Mouse (Mus musculus) stomach, embryonic 16.5 days (tissue): ENCODE measurements around the gene Gpr146. TPM values are rescaled to one million over a fixed set of nuclear protein-coding genes. Genes with fewer than 3 reads are reported as not detected.
A peak's percentile ranks its signal among the peaks of the same experiment; 100 is the strongest.

Experiments
- ATAC-seq: fragments of 200-750 bp; cut with Nextera tagmentation; 2 replicates; pipeline ENCODE4 v1.8.0; 2017; ENCODE audit warnings: moderate number of reproducible peaks, moderate TSS enrichment; ENCODE audit not compliant: insufficient read depth, low FRiP score
- H3K27ac ChIP-seq: fragments of 300-500 bp; sonication (generic); 2 replicates; pipeline ENCODE4 v1.5.1; 2014; ENCODE audit warnings: low read length
- H3K27me3 ChIP-seq: fragments of 300-500 bp; sonication (generic); 2 replicates; pipeline ENCODE4 v1.6.1; 2014; ENCODE audit warnings: low read length, control low read depth, mixed read lengths; ENCODE audit not compliant: control insufficient read depth, insufficient read depth
- H3K36me3 ChIP-seq: fragments of 300-500 bp; sonication (generic); 2 replicates; pipeline ENCODE4 v1.6.1; 2014; ENCODE audit warnings: low read length; ENCODE audit not compliant: control insufficient read depth, insufficient read depth
- H3K4me1 ChIP-seq: fragments of 300-500 bp; sonication (generic); 2 replicates; pipeline ENCODE4 v1.6.1; 2014; ENCODE audit warnings: low read length, control low read depth, mixed read lengths; ENCODE audit not compliant: control insufficient read depth, insufficient read depth
- H3K4me2 ChIP-seq: fragments of 300-500 bp; sonication (generic); 2 replicates; pipeline ENCODE4 v1.6.1; 2014; ENCODE audit warnings: low read depth, low read length, mixed read lengths
- H3K4me3 ChIP-seq: fragments of 300-500 bp; sonication (generic); replicated peaks from 2 replicates; pipeline ENCODE4 v1.5.1; 2014; ENCODE audit warnings: mild to moderate bottlenecking, low read length
- H3K9ac ChIP-seq: fragments of 300-500 bp; sonication (generic); 2 replicates; pipeline ENCODE4 v1.6.1; 2014; ENCODE audit warnings: low read length
- H3K9me3 ChIP-seq: fragments of 300-500 bp; sonication (generic); replicated peaks from 2 replicates; pipeline ENCODE4 v1.6.1; 2016; ENCODE audit warnings: low read length, control low read depth; ENCODE audit not compliant: control insufficient read depth
- WGBS: fragments of 180-500 bp; shearing (Covaris S2); extraction: QIAGEN DNeasy Blood & Tissue Kit; methylation state at CpG from one replicate; pipeline ENCODE4 v1.1.7; 2014; 5-methylcytosine and 5-hydroxymethylcytosine counted together
- polyA plus RNA-seq: library from polyadenylated mRNA; unstranded; fragments of >200 nt; fragmentation: Nextera tagmentation; extraction: Ambion mirVana; gene quantifications from 2 replicates; pipeline ENCODE4 v1.2.1, GENCODE M21; 2015

Gpr146 gene
- polyA plus RNA-seq, 1 experiment from 2014 or later = 4.2 TPM

GRCm38 (mm10) chr5:139403692-139404260 lies 26.3 kb downstream of the Gpr146 start:
- no peaks in the 10 kb centered on the region for H3K9me3 ChIP-seq
- H3K4me3 ChIP-seq = no peak overlapping the region
- no peak for ATAC-seq
- H3K36me3 ChIP-seq = no peaks in the 10 kb centered on the region
- H3K9ac ChIP-seq = no peak overlapping the region; the same call in 1 of the 2 replicates
- H3K4me1 ChIP-seq = 0 out of 2 replicates have a peak, but pooled peaks cover 4% of the 10 kb centered on the region
- WGBS = 84% methylated on average over 8 of the region's 8 CpGs
- no peak overlapping the region; the same call in 1 of the 2 replicates for H3K27ac ChIP-seq
- no peak overlapping the region for H3K4me2 ChIP-seq
- no peaks in the 10 kb centered on the region for H3K27me3 ChIP-seq

- no peaks in the 10 kb centered on the region for H3K36me3 ChIP-seq
- no peak for ATAC-seq
- peaks cover 11% of the 10 kb centered on the region for H3K4me1 ChIP-seq
- H3K27ac ChIP-seq = peak within 1 kb of the TSS; percentile 33
- H3K9me3 ChIP-seq = no peaks in the 10 kb centered on the region
- H3K4me3 ChIP-seq = no peak within 1 kb of the TSS
- 77% methylated on average over 6 of the region's 6 CpGs for WGBS
- no peak within 1 kb of the TSS for H3K4me2 ChIP-seq
- no peaks in the 10 kb centered on the region for H3K27me3 ChIP-seq
- peak within 1 kb of the TSS; percentile 16 for H3K9ac ChIP-seq
Observed at GRCm38 (mm10) chr5:139404801-139405401, 27.4 kb downstream of the Gpr146 start, which contains the start of gene C130050O18Rik. TSS of gene C130050O18Rik (plus strand) at chr5:139405280.

GRCm38 (mm10) chr5:139405478-139405877 lies 28.0 kb downstream of the Gpr146 start:
- Histone ChIP-seq H3K36me3 (no peaks in the 10 kb centered on the region), H3K9me3 (no peaks in the 10 kb centered on the region), H3K27ac (peak overlapping the region; percentile 19; the same call in 1 of the 2 replicates), H3K4me1 (peaks cover 11% of the 10 kb centered on the region), H3K4me2 (no peak overlapping the region), H3K9ac (no peak overlapping the region; the same call in 1 of the 2 replicates), H3K27me3 (no peaks in the 10 kb centered on the region), H3K4me3 (no peak overlapping the region)
- no peak for ATAC-seq
- WGBS = 66% methylated on average over 7 of the region's 7 CpGs

- ATAC-seq = no peak
- Histone ChIP-seq H3K4me1 (peaks cover 11% of the 10 kb centered on the region), H3K9me3 (no peaks in the 10 kb centered on the region), H3K27ac (peak overlapping the region; percentile 19; the same call in 1 of the 2 replicates), H3K9ac (no peak overlapping the region), H3K4me3 (no peak overlapping the region), H3K4me2 (no peak overlapping the region), H3K36me3 (no peaks in the 10 kb centered on the region), H3K27me3 (no peaks in the 10 kb centered on the region)
- WGBS = 48% methylated on average over 3 of the region's 3 CpGs
Observed at GRCm38 (mm10) chr5:139405953-139406352, 28.5 kb downstream of the Gpr146 start.

GRCm38 (mm10) chr5:139407121-139407885 lies 29.8 kb downstream of the Gpr146 start:
- no peak overlapping the region for H3K4me3 ChIP-seq
- 81% methylated on average over 14 of the region's 14 CpGs for WGBS
- no peak for ATAC-seq
- H3K4me2 ChIP-seq = no peak overlapping the region
- no peaks in the 10 kb centered on the region for H3K9me3 ChIP-seq
- no peaks in the 10 kb centered on the region for H3K36me3 ChIP-seq
- 0 out of 2 replicates have a peak overlapping the region, but pooled peaks have one; percentile 16 for H3K27ac ChIP-seq
- H3K27me3 ChIP-seq = no peaks in the 10 kb centered on the region
- H3K4me1 ChIP-seq = peaks cover 11% of the 10 kb centered on the region
- H3K9ac ChIP-seq = peak overlapping the region; percentile 42; the same call in 1 of the 2 replicates

GRCm38 (mm10) chr5:139408511-139408910 lies 31.0 kb downstream of the Gpr146 start:
- WGBS = 74% methylated on average over 7 of the region's 7 CpGs
- no peak for ATAC-seq

GRCm38 (mm10) chr5:139409412-139409811 lies 31.9 kb downstream of the Gpr146 start:
- peaks cover 11% of the 10 kb centered on the region for H3K4me1 ChIP-seq
- no peak overlapping the region for H3K4me2 ChIP-seq
- H3K27me3 ChIP-seq = no peaks in the 10 kb centered on the region
- no peaks in the 10 kb centered on the region for H3K36me3 ChIP-seq
- 66% methylated on average over 12 of the region's 12 CpGs for WGBS
- no peak overlapping the region for H3K4me3 ChIP-seq
- ATAC-seq = peak; percentile 60; the same call in 1 of the 2 replicates
- H3K27ac ChIP-seq = peak overlapping the region; percentile 64; the same call in 1 of the 2 replicates
- H3K9ac ChIP-seq = 0 out of 2 replicates have a peak overlapping the region, but pooled peaks have one; percentile 17
- H3K9me3 ChIP-seq = no peaks in the 10 kb centered on the region

More at GRCm38 (mm10) chr5:139408511-139408910, 31.0 kb downstream of the Gpr146 start:
- H3K4me3 ChIP-seq = no peak overlapping the region
- no peaks in the 10 kb centered on the region for H3K36me3 ChIP-seq
- H3K27me3 ChIP-seq = no peaks in the 10 kb centered on the region
- H3K9me3 ChIP-seq = no peaks in the 10 kb centered on the region
- H3K4me2 ChIP-seq = no peak overlapping the region
- H3K9ac ChIP-seq = no peak overlapping the region
- H3K27ac ChIP-seq = no peak overlapping the region
- H3K4me1 ChIP-seq = peaks cover 11% of the 10 kb centered on the region

GRCm38 (mm10) chr5:139410056-139410455 lies 32.6 kb downstream of the Gpr146 start:
- H3K4me1 ChIP-seq = peaks cover 11% of the 10 kb centered on the region
- H3K9ac ChIP-seq = no peak overlapping the region
- no peaks in the 10 kb centered on the region for H3K9me3 ChIP-seq
- H3K4me3 ChIP-seq = no peak overlapping the region
- H3K27me3 ChIP-seq = no peaks in the 10 kb centered on the region
- ATAC-seq = no peak
- WGBS = 82% methylated on average over 4 of the region's 4 CpGs
- H3K36me3 ChIP-seq = no peaks in the 10 kb centered on the region
- no peak overlapping the region for H3K27ac ChIP-seq
- H3K4me2 ChIP-seq = no peak overlapping the region

GRCm38 (mm10) chr5:139411117-139411516 lies 33.6 kb downstream of the Gpr146 start:
- H3K27me3 ChIP-seq = no peaks in the 10 kb centered on the region
- H3K27ac ChIP-seq = no peak overlapping the region
- WGBS = 89% methylated on average over 6 of the region's 6 CpGs
- H3K4me2 ChIP-seq = no peak overlapping the region
- no peak overlapping the region for H3K4me3 ChIP-seq
- H3K9me3 ChIP-seq = no peaks in the 10 kb centered on the region
- H3K36me3 ChIP-seq = no peaks in the 10 kb centered on the region
- no peak overlapping the region for H3K9ac ChIP-seq
- no peak for ATAC-seq
- peaks cover 7% of the 10 kb centered on the region for H3K4me1 ChIP-seq
